Mouse (Mus musculus) liver, postnatal 0 days (tissue): ENCODE measurements around the gene Borcs5. TPM values are rescaled to one million over a fixed set of nuclear protein-coding genes. Genes with fewer than 3 reads are reported as not detected.

ENCODE experiments used
- ATAC-seq: fragments of 200-750 bp; cut with Nextera tagmentation; 2 replicates; pipeline ENCODE4 v1.8.0; 2017; ENCODE audit warnings: mild to moderate bottlenecking, moderate library complexity
- DNase-seq: peaks from one replicate; pipeline ENCODE4 v3.0.0-alpha.2; 2016
- H3K27ac ChIP-seq: fragments of 300-500 bp; sonication (generic); 2 replicates; pipeline ENCODE4 v1.5.1; 2014; ENCODE audit warnings: antibody characterized with exemption, moderate library complexity, mild to moderate bottlenecking, low read depth
- H3K27me3 ChIP-seq: fragments of 300-500 bp; sonication (generic); 2 replicates; pipeline ENCODE4 v1.6.1; 2014; ENCODE audit warnings: low read length, control low read depth, mixed read lengths; ENCODE audit not compliant: insufficient read depth
- H3K36me3 ChIP-seq: fragments of 300-500 bp; sonication (generic); replicated peaks from 2 replicates; pipeline ENCODE4 v1.6.1; 2014; ENCODE audit warnings: mild to moderate bottlenecking, control low read depth, low read length, moderate library complexity, mixed read lengths; ENCODE audit not compliant: insufficient read depth
- H3K4me1 ChIP-seq: fragments of 300-500 bp; sonication (generic); 2 replicates; pipeline ENCODE4 v1.6.1; 2014; ENCODE audit warnings: antibody characterized with exemption, mild to moderate bottlenecking, control low read depth; ENCODE audit not compliant: insufficient read depth
- H3K4me2 ChIP-seq: fragments of 300-500 bp; sonication (generic); 2 replicates; pipeline ENCODE4 v1.6.1; 2014; ENCODE audit warnings: low read depth, mild to moderate bottlenecking, low read length, moderate library complexity, mixed read lengths
- H3K4me3 ChIP-seq: fragments of 300-500 bp; sonication (generic); 2 replicates; pipeline ENCODE4 v1.5.1; 2014; ENCODE audit warnings: low read depth, low read length
- H3K9ac ChIP-seq: fragments of 300-500 bp; sonication (generic); replicated peaks from 2 replicates; pipeline ENCODE4 v1.6.1; 2014; ENCODE audit warnings: mild to moderate bottlenecking, moderate library complexity
- H3K9me3 ChIP-seq: fragments of 300-500 bp; sonication (generic); 2 replicates; pipeline ENCODE4 v1.6.1; 2016; ENCODE audit warnings: mild to moderate bottlenecking, control low read depth, low read length, mixed read lengths
- CTCF ChIP-seq: sonication (generic); IDR thresholded peaks from 2 replicates; pipeline ENCODE4 v1.5.1; 2016; ENCODE audit warnings: antibody characterized with exemption, low read depth
- EP300 ChIP-seq: IDR thresholded peaks from 2 replicates; pipeline ENCODE4 v1.6.1; 2016; ENCODE audit warnings: antibody characterized with exemption, low read depth, mild to moderate bottlenecking
- WGBS: fragments of 180-500 bp; shearing (Covaris S2); extraction: QIAGEN DNeasy Blood & Tissue Kit; methylation state at CpG from one replicate; pipeline ENCODE4 v1.1.7; 2014; ENCODE audit not compliant: insufficient replicate concordance; 5-methylcytosine and 5-hydroxymethylcytosine counted together
- polyA plus RNA-seq: library from polyadenylated mRNA; unstranded; fragments of >200 nt; fragmentation: Nextera tagmentation; extraction: Ambion mirVana; gene quantifications from 2 replicates; pipeline ENCODE4 v1.2.1, GENCODE M21; 2015

The Borcs5 gene
- polyA plus RNA-seq, 1 experiment from 2014 or later = 8.3 TPM

DNA sequence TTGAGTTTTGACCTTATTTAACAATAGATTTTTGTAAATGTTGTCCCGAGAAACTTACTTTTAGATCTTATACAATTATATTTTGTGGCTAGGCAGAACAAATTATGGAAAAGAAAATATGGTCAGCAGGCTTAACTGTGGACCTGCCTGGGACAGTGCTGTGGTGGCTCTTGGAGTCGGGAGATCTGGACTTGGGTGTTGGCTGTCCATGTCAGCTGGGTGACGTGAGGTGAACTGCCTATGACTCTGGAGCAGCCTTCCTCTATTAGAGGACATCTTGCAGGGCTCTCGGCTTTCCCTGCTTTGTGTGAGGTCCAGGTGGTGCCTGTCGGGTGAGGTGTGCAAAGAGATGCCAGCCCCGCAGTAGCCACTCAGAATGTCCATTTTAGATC, 61.9 kb downstream of the Borcs5 start:
- WGBS = 69% methylated on average over 6 of the region's 6 CpGs
- DNase-seq (no peak), ATAC-seq (no peak)
- no peak overlapping the region for H3K4me3 ChIP-seq
- no peaks in the 10 kb centered on the region for H3K36me3 ChIP-seq
- H3K27ac ChIP-seq = peak overlapping the region; percentile 85
- no peaks in the 10 kb centered on the region for H3K27me3 ChIP-seq
- H3K9ac ChIP-seq = no peak overlapping the region
- H3K4me1 ChIP-seq = peaks cover 27% of the 10 kb centered on the region
- no peaks in the 10 kb centered on the region for H3K9me3 ChIP-seq
- TF ChIP-seq EP300 (no peak), CTCF (no peak)
- H3K4me2 ChIP-seq = no peak overlapping the region

DNA sequence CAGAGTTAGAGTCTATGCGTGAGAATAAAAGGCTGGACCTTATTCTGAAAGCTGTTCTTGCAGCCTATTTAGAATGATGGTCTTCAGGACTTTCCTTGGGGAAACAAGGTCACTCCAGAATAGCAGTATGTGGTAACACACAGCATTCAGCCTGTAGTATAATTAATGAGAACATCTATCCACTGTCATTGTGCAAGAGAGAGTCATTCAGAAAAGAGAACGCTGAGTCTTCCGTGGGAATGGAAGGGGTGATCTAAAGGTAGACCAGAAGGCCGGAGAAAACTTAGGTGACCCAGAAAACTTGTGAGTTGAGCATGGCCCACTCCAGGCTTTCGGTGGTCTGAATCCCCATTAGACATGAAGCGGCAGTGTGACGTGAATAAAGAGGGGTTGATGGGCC, 62.9 kb downstream of the Borcs5 start:
- Histone ChIP-seq H3K36me3 (no peaks in the 10 kb centered on the region), H3K27ac (0 out of 2 replicates have a peak overlapping the region, but pooled peaks have one; percentile 82), H3K9ac (no peak overlapping the region), H3K4me2 (no peak overlapping the region), H3K4me1 (peaks cover 27% of the 10 kb centered on the region), H3K27me3 (no peaks in the 10 kb centered on the region), H3K4me3 (no peak overlapping the region), H3K9me3 (no peaks in the 10 kb centered on the region)
- ATAC-seq (no peak), DNase-seq (no peak)
- WGBS = 81% methylated on average over 7 of the region's 7 CpGs
- TF ChIP-seq EP300 (no peak), CTCF (no peak)

DNA sequence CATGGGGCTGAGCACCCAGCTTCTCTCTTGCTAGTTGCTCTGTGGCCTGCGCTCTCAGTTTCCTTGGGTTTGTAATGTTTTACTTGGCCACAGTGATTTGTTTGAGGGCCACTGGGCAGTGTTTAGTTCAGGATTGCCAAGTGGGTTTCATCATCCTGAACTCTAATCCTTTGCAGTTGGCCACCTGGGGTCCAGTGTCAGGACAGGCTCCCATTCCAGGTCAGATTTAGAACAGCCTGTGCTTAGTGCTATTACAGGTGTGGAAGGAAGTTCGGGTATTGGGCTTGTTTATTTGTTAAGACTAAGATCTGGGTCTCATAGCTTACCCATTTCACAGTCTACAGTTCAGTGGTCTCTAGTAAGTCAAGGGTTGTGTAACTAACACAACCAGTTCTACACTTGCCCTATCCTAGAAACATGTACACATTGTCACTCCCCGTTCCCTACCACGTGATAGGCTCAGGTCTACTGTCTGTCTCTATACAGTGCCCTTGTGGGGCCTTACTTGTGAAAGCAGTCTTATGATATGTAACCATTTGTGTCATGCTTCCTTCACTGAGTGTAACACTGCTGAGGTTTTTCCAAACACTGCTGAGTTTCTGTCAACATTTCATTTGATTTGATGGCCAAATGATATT, 63.9 kb downstream of the Borcs5 start:
- no peaks in the 10 kb centered on the region for H3K27me3 ChIP-seq
- TF ChIP-seq CTCF = no peak
- peak; percentile 63 for TF ChIP-seq EP300
- no peak overlapping the region for H3K9ac ChIP-seq
- H3K27ac ChIP-seq = peak overlapping the region; percentile 82
- DNase-seq (peak; percentile 39), ATAC-seq (peak; percentile 91)
- H3K4me3 ChIP-seq = no peak overlapping the region
- H3K4me1 ChIP-seq = peaks cover 27% of the 10 kb centered on the region
- WGBS = 64% methylated on average over 4 of the region's 4 CpGs
- no peak overlapping the region for H3K4me2 ChIP-seq
- H3K36me3 ChIP-seq = no peaks in the 10 kb centered on the region
- no peaks in the 10 kb centered on the region for H3K9me3 ChIP-seq

DNA sequence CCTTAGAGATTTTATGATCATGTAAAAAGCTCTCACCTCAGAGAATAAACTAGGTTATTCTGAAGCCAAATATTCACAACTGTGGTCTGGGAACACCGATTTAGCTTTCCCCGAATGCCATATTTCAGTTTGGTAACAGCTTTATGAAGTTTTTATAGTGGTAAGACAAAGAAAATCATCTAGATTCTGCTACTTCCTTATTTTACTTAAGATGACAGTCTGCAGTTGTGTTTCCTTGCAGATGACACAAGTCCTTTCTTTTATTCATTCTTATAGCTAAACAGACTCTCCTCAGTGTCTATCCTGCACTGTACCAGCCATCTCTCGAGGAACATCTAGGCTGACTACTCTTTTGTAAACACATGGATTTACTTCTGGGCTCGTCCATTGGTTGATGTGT, 67.2 kb downstream of the Borcs5 start:
- DNase-seq (no peak), ATAC-seq (no peak)
- Histone ChIP-seq H3K9ac (no peak overlapping the region), H3K4me3 (no peak overlapping the region), H3K9me3 (no peaks in the 10 kb centered on the region), H3K36me3 (no peaks in the 10 kb centered on the region), H3K27ac (no peak overlapping the region), H3K27me3 (no peaks in the 10 kb centered on the region), H3K4me1 (peaks cover 11% of the 10 kb centered on the region), H3K4me2 (no peak overlapping the region)
- 70% methylated on average over 4 of the region's 4 CpGs for WGBS
- TF ChIP-seq CTCF (no peak), EP300 (no peak)

DNA sequence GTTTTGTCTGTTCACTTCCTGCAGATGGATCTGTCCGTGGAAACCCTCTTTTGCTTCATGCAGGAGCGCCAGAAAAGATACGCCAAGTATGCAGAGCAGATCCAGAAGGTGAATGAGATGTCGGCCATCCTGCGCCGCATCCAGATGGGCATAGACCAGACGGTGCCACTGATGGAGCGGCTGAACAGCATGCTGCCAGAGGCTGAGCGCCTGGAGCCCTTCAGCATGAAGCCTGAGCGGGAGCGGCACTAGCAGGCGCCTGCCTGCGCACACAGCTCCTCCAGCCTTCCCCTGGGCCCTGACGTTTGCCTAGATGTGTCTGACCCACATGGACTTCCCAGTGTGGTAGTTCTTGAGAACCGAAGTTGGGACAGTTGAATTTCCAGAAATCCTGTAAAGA, 70.7 kb downstream of the Borcs5 start:
- no peak for ATAC-seq
- Histone ChIP-seq H3K9me3 (no peaks in the 10 kb centered on the region), H3K4me1 (no peaks in the 10 kb centered on the region), H3K27me3 (no peaks in the 10 kb centered on the region), H3K36me3 (no peaks in the 10 kb centered on the region), H3K9ac (no peak overlapping the region), H3K27ac (no peak overlapping the region), H3K4me3 (no peak overlapping the region), H3K4me2 (no peak overlapping the region)
- no peak for DNase-seq
- TF ChIP-seq EP300 (no peak), CTCF (no peak)
- 84% methylated on average over 15 of the region's 15 CpGs for WGBS

DNA sequence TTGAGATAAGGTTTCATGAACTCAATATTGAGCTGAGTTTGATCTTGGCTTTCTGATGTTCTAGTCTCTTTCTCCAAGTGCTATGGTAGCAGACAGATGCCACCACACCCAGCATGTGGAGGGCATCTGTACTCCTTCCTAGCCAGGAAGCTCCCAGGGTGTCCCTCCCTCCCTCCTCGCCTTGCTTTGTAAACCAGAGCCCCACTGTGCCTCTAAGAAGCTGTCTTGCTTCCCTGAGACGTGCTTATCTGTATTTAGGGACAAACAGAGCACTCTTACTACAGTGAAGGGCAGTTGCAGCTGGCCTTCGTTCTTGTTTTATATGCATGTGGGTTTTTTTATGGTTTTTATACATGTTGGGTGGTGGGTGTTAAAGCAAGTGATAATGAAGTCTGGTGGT, 74.0 kb downstream of the Borcs5 start:
- Histone ChIP-seq H3K4me3 (no peak overlapping the region), H3K9ac (no peak overlapping the region), H3K36me3 (peaks cover 9% of the 10 kb centered on the region), H3K27me3 (no peaks in the 10 kb centered on the region), H3K27ac (no peak overlapping the region), H3K4me2 (no peak overlapping the region), H3K4me1 (no peaks in the 10 kb centered on the region), H3K9me3 (no peaks in the 10 kb centered on the region)
- 36% methylated on average over 3 of the region's 3 CpGs for WGBS
- no peak for ATAC-seq
- no peak for DNase-seq
- no peak for TF ChIP-seq CTCF
- no peak for TF ChIP-seq EP300
